Mouse (Mus musculus): Measurements from ENCODE around the gene Sebox. TPM values are rescaled to one million over a fixed set of nuclear protein-coding genes. Genes with fewer than 3 reads are reported as not detected.

Sebox gene
- polyA plus RNA-seq, 2 experiments from 2014 or later = not detected

- ATAC-seq = peak; percentile 95
Measured at GRCm38 (mm10) chr11:78536080-78536689, 32.9 kb downstream of the Sebox start, which contains the start of the genes Tnfaip1 and Ift20. Gene Tnfaip1, minus strand, starts transcription at chr11:78536332. Gene Ift20, plus strand, starts transcription at chr11:78536361.

GRCm38 (mm10) chr11:78536690-78537084 is 33.4 kb downstream of the Sebox start:
- no peak for ATAC-seq

- ATAC-seq = no peak
Measured at GRCm38 (mm10) chr11:78540358-78540757, 37.1 kb downstream of the Sebox start.

GRCm38 (mm10) chr11:78544449-78545111 is 41.3 kb downstream of the Sebox start:
- no peak for ATAC-seq

- ATAC-seq = no peak
Measured at GRCm38 (mm10) chr11:78545181-78545580, 41.9 kb downstream of the Sebox start.

GRCm38 (mm10) chr11:78547718-78548460 is 44.6 kb downstream of the Sebox start:
- ATAC-seq = no peak

GRCm38 (mm10) chr11:78549491-78549987 is 46.3 kb downstream of the Sebox start:
- no peak for ATAC-seq

- peak; percentile 99 for ATAC-seq
Measured at GRCm38 (mm10) chr11:78550168-78551058, 47.2 kb downstream of the Sebox start, which contains the start of gene Tmem97. Gene Tmem97, minus strand, starts transcription at chr11:78550777.

GRCm38 (mm10) chr11:78551059-78551398 is 47.8 kb downstream of the Sebox start:
- no peak for ATAC-seq

Other genes with a start within 250 kb of the Sebox start
- 10 to 100 TPM; 34.2 to 48.1 TPM for gene 2610507B11Rik, start 241.7 kb upstream of the Sebox start, polyA plus RNA-seq (2017; shearing (Covaris generic))
- gene BC030499, start 212.6 kb upstream of the Sebox start, polyA plus RNA-seq (2017; shearing (Covaris generic)) = under 1 TPM in 1 of 2 experiments, not detected in 1; 0.63 TPM
- gene Spag5, start 201.9 kb upstream of the Sebox start, polyA plus RNA-seq (2017; shearing (Covaris generic)) = 1 to 10 TPM; 2.8 to 4.3 TPM
- 10 to 100 TPM; 10.9 to 14.9 TPM for gene Aldoc, start 180.5 kb upstream of the Sebox start, polyA plus RNA-seq (2017; shearing (Covaris generic))
- 100 to 1,000 TPM in 1 of 2 experiments, 10 to 100 TPM in 1; 64.1 to 119 TPM for gene Pigs, start 175.0 kb upstream of the Sebox start, polyA plus RNA-seq (2017; shearing (Covaris generic))
- gene Unc119, start 160.0 kb upstream of the Sebox start, polyA plus RNA-seq (2017; shearing (Covaris generic)) = 10 to 100 TPM; 11.6 to 13.1 TPM
- under 1 TPM in 1 of 2 experiments, not detected in 1; 0.09 TPM for gene Foxn1, start 116.9 kb upstream of the Sebox start, polyA plus RNA-seq (2017; shearing (Covaris generic))
- gene Slc13a2, start 81.2 kb upstream of the Sebox start, polyA plus RNA-seq (2017; shearing (Covaris generic)) = not detected
- 1 to 10 TPM; 1.6 to 3.5 TPM for gene Slc46a1, start 37.8 kb upstream of the Sebox start, polyA plus RNA-seq (2017; shearing (Covaris generic))
- gene Sarm1, start 5.7 kb upstream of the Sebox start, polyA plus RNA-seq (2017; shearing (Covaris generic)) = 1 to 10 TPM in 1 of 2 experiments, under 1 TPM in 1; 0.63 to 1.3 TPM
- not detected for gene Vtn, start 4.4 kb upstream of the Sebox start, polyA plus RNA-seq (2017; shearing (Covaris generic))
- 10 to 100 TPM; 51.4 to 71.8 TPM for gene Tmem199, start 8.7 kb downstream of the Sebox start, polyA plus RNA-seq (2017; shearing (Covaris generic))
- 10 to 100 TPM; 13.9 to 19.9 TPM for gene Poldip2, start 8.7 kb downstream of the Sebox start, polyA plus RNA-seq (2017; shearing (Covaris generic))
- 10 to 100 TPM; 19.2 to 22.6 TPM for gene Tnfaip1, start 32.9 kb downstream of the Sebox start, polyA plus RNA-seq (2017; shearing (Covaris generic))
- gene Ift20, start 32.9 kb downstream of the Sebox start, polyA plus RNA-seq (2017; shearing (Covaris generic)) = 100 to 1,000 TPM; 121 to 138 TPM
- gene Tmem97, start 47.3 kb downstream of the Sebox start, polyA plus RNA-seq (2017; shearing (Covaris generic)) = 10 to 100 TPM; 17.4 to 21.3 TPM
- gene Nlk, start 193.9 kb downstream of the Sebox start, polyA plus RNA-seq (2017; shearing (Covaris generic)) = 10 to 100 TPM; 17.9 to 35.2 TPM
- gene Ccnq, start 248.3 kb downstream of the Sebox start, polyA plus RNA-seq (2017; shearing (Covaris generic)) = 10 to 100 TPM; 32.8 to 36.9 TPM

Measured in CD4-positive, CD25-positive, alpha-beta regulatory T cell, adult 4 months (primary cell).